Mouse (Mus musculus): ENCODE measurements around the gene Rnf5. TPM values are rescaled to one million over a fixed set of nuclear protein-coding genes. Genes with fewer than 3 reads are reported as not detected.
A peak's percentile ranks its signal among the peaks of the same experiment; 100 is the strongest.

Rnf5 gene
- total RNA-seq, 2 experiments from 2014 or later = 18.5 to 51.6 TPM

- no peak for ATAC-seq (replicated peaks; ENCODE audit: poor library complexity)
These were observed 32.2 kb upstream of the Rnf5 start for GRCm38 (mm10) chr17:34635671-34636070.

GRCm38 (mm10) chr17:34632261-34632691 lies 28.8 kb upstream of the Rnf5 start:
- peak; percentile 83 for ATAC-seq (replicated peaks; ENCODE audit: poor library complexity)

GRCm38 (mm10) chr17:34631647-34632046 lies 28.2 kb upstream of the Rnf5 start:
- no peak for ATAC-seq (replicated peaks; ENCODE audit: poor library complexity)

GRCm38 (mm10) chr17:34630761-34631301 lies 27.3 kb upstream of the Rnf5 start:
- ATAC-seq (replicated peaks; ENCODE audit: poor library complexity) = no peak

- no peak for ATAC-seq (replicated peaks; ENCODE audit: poor library complexity)
These were observed 26.5 kb upstream of the Rnf5 start for GRCm38 (mm10) chr17:34629796-34630603.

- no peak for ATAC-seq (replicated peaks; ENCODE audit: poor library complexity)
These were observed 25.8 kb upstream of the Rnf5 start, which contains the start of gene Prrt1 for GRCm38 (mm10) chr17:34629221-34629751. Gene Prrt1 (plus strand): TSS chr17:34629533.

- no peak for ATAC-seq (replicated peaks; ENCODE audit: poor library complexity)
These were observed 25.1 kb upstream of the Rnf5 start for GRCm38 (mm10) chr17:34628644-34628967.

- no peak for ATAC-seq (replicated peaks; ENCODE audit: poor library complexity)
These were observed 24.6 kb upstream of the Rnf5 start, which contains the start of gene Ppt2 for GRCm38 (mm10) chr17:34627943-34628643. Gene Ppt2 (minus strand): TSS chr17:34628510.

- peak; percentile 72 for ATAC-seq (replicated peaks; ENCODE audit: poor library complexity)
These were observed 23.8 kb upstream of the Rnf5 start for GRCm38 (mm10) chr17:34627093-34627942.

GRCm38 (mm10) chr17:34626773-34627092 lies 23.2 kb upstream of the Rnf5 start:
- ATAC-seq (replicated peaks; ENCODE audit: poor library complexity) = peak; percentile 47

GRCm38 (mm10) chr17:34626062-34626772 lies 22.7 kb upstream of the Rnf5 start:
- ATAC-seq (replicated peaks; ENCODE audit: poor library complexity) = no peak

- ATAC-seq (replicated peaks; ENCODE audit: poor library complexity) = no peak
These were observed 21.5 kb upstream of the Rnf5 start for GRCm38 (mm10) chr17:34624981-34625380.

- no peak for ATAC-seq (replicated peaks; ENCODE audit: poor library complexity)
These were observed 19.7 kb upstream of the Rnf5 start for GRCm38 (mm10) chr17:34623161-34623560.

GRCm38 (mm10) chr17:34621006-34621405 lies 17.5 kb upstream of the Rnf5 start:
- ATAC-seq (replicated peaks; ENCODE audit: poor library complexity) = no peak

GRCm38 (mm10) chr17:34618999-34619398 lies 15.5 kb upstream of the Rnf5 start:
- ATAC-seq (replicated peaks; ENCODE audit: poor library complexity) = peak; percentile 97

- no peak for ATAC-seq (replicated peaks; ENCODE audit: poor library complexity)
These were observed 12.4 kb upstream of the Rnf5 start, which contains the start of gene Egfl8 for GRCm38 (mm10) chr17:34615871-34616270. Gene Egfl8 (minus strand): TSS chr17:34615971.

GRCm38 (mm10) chr17:34613830-34614229 lies 10.3 kb upstream of the Rnf5 start:
- ATAC-seq (replicated peaks; ENCODE audit: poor library complexity) = no peak

GRCm38 (mm10) chr17:34613054-34613645 lies 9.7 kb upstream of the Rnf5 start:
- peak; percentile 95 for ATAC-seq (replicated peaks; ENCODE audit: poor library complexity)

- no peak for ATAC-seq (replicated peaks; ENCODE audit: poor library complexity)
These were observed 7.6 kb upstream of the Rnf5 start for GRCm38 (mm10) chr17:34611050-34611449.

- ATAC-seq (replicated peaks; ENCODE audit: poor library complexity) = no peak
These were observed 4.5 kb upstream of the Rnf5 start for GRCm38 (mm10) chr17:34607997-34608396.

Data from megakaryocyte progenitor cell, adult 5-6 weeks (primary cell).